Mouse (Mus musculus): Measurements from ENCODE around the gene Tnfsf14. TPM values are rescaled to one million over a fixed set of nuclear protein-coding genes. Genes with fewer than 3 reads are reported as not detected.

Gene Tnfsf14
- polyA plus RNA-seq (2011; ENCODE audit: insufficient read depth, insufficient read length, low replicate concordance, missing spikeins) = 7.0 and 12.8 TPM in 2 replicates

- WGBS = 1% methylated on average over 11 of the region's 11 CpGs
- peak within 1 kb of the TSS; percentile 94 for H3K27ac ChIP-seq (ENCODE audit: control insufficient read depth, insufficient read depth, low read depth, low read length, poor library complexity)
- TF ChIP-seq CTCF (IDR thresholded peaks at IDR 0.05; ENCODE audit: control insufficient read depth, insufficient read depth, low read length) (no peak), POLR2A (IDR thresholded peaks at IDR 0.05; ENCODE audit: borderline replicate concordance, control insufficient read depth, low read depth, low read length) (no peak)
- H3K4me1 ChIP-seq (ENCODE audit: control insufficient read depth, insufficient read depth, low read length) = peaks cover 13% of the 10 kb centered on the region
- H3K4me3 ChIP-seq (replicated peaks; ENCODE audit: control insufficient read depth, low read depth, low read length) = peak within 1 kb of the TSS; percentile 85
Observed at GRCm38 (mm10) chr17:57194041-57194507, at the start of gene Tnfsf14. Tnfsf14 (minus strand) TSS chr17:57194177.

GRCm38 (mm10) chr17:57237181-57237580 is 43.2 kb upstream of the Tnfsf14 start:
- no peaks in the 10 kb centered on the region for H3K4me1 ChIP-seq (ENCODE audit: control insufficient read depth, insufficient read depth, low read length)
- H3K4me3 ChIP-seq (replicated peaks; ENCODE audit: control insufficient read depth, low read depth, low read length) = no peak overlapping the region
- 93% methylated on average over 9 of the region's 9 CpGs for WGBS
- TF ChIP-seq CTCF (IDR thresholded peaks at IDR 0.05; ENCODE audit: control insufficient read depth, insufficient read depth, low read length) (no peak), POLR2A (IDR thresholded peaks at IDR 0.05; ENCODE audit: borderline replicate concordance, control insufficient read depth, low read depth, low read length) (no peak)
- no peak overlapping the region for H3K27ac ChIP-seq (ENCODE audit: control insufficient read depth, insufficient read depth, low read depth, low read length, poor library complexity)

GRCm38 (mm10) chr17:57235803-57236202 is 41.8 kb upstream of the Tnfsf14 start:
- Histone ChIP-seq H3K27ac (ENCODE audit: control insufficient read depth, insufficient read depth, low read depth, low read length, poor library complexity) (no peak overlapping the region), H3K4me3 (replicated peaks; ENCODE audit: control insufficient read depth, low read depth, low read length) (no peak overlapping the region), H3K4me1 (ENCODE audit: control insufficient read depth, insufficient read depth, low read length) (no peaks in the 10 kb centered on the region; the same call in 1 of the 2 replicates)
- WGBS = 85% methylated on average over 5 of the region's 5 CpGs
- TF ChIP-seq CTCF (IDR thresholded peaks at IDR 0.05; ENCODE audit: control insufficient read depth, insufficient read depth, low read length) (no peak), POLR2A (IDR thresholded peaks at IDR 0.05; ENCODE audit: borderline replicate concordance, control insufficient read depth, low read depth, low read length) (no peak)

DNA sequence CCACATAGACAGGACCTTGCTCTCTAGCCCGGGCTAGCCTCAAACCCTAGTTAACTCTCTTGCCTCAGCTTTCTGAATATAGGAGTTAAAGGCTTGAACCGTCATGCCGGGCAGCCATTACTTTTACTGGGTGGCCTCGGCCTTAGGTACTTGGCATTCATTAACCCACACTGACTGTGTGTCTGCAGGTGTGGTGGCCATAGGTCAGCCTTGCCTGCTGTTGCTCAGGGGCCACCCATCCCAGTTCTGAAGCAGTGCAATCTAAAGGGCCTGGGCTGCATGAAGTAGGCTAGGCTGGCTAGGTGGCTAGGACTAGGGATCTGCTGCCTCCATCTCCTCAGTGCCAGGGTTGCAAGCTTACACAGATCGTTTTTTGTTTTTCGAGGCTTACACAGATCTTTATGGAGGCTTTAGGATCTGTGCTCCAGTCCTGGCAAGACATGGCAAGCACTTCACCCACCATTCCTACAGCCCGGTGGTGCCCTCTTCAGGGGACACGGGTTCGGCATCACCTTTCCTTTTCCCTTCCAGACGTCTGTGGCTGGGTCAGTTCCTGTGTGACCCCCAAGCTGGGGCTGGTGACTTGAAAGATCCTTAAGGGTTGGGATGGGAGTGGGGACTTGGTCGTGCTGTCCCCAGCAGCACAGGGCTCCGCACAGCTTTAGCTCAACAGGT is 40.4 kb upstream of the Tnfsf14 start:
- WGBS = 82% methylated on average over 12 of the region's 12 CpGs
- peaks cover 5% of the 10 kb centered on the region for H3K4me1 ChIP-seq (ENCODE audit: control insufficient read depth, insufficient read depth, low read length)
- no peak overlapping the region for H3K4me3 ChIP-seq (replicated peaks; ENCODE audit: control insufficient read depth, low read depth, low read length)
- no peak for TF ChIP-seq POLR2A (IDR thresholded peaks at IDR 0.05; ENCODE audit: borderline replicate concordance, control insufficient read depth, low read depth, low read length)
- no peak for TF ChIP-seq CTCF (IDR thresholded peaks at IDR 0.05; ENCODE audit: control insufficient read depth, insufficient read depth, low read length)
- H3K27ac ChIP-seq (ENCODE audit: control insufficient read depth, insufficient read depth, low read depth, low read length, poor library complexity) = no peak overlapping the region

DNA sequence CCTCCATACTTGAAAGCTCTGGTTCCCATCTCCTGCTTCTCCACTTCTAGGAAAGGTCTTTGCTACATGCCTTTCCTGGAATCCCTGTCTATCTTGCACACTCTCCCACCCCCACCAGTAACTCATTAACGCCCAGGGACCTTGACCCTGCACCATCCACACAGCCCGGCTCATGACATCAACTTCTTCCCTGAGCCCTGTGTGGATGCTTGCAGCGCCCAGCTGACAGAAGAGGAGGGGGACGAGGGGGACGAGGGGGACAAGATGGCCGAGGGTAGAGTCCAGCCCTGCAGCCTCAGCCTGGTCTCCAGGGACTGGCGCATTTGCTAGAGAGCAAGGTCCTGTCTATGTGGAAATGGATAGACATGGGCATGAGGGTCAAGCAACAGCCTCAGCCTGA is 39.1 kb upstream of the Tnfsf14 start:
- H3K4me1 ChIP-seq (ENCODE audit: control insufficient read depth, insufficient read depth, low read length) = peaks cover 7% of the 10 kb centered on the region
- H3K4me3 ChIP-seq (replicated peaks; ENCODE audit: control insufficient read depth, low read depth, low read length) = no peak overlapping the region
- H3K27ac ChIP-seq (ENCODE audit: control insufficient read depth, insufficient read depth, low read depth, low read length, poor library complexity) = no peak overlapping the region
- no peak for TF ChIP-seq POLR2A (IDR thresholded peaks at IDR 0.05; ENCODE audit: borderline replicate concordance, control insufficient read depth, low read depth, low read length)
- TF ChIP-seq CTCF (IDR thresholded peaks at IDR 0.05; ENCODE audit: control insufficient read depth, insufficient read depth, low read length) = no peak
- 63% methylated on average over 7 of the region's 7 CpGs for WGBS

DNA sequence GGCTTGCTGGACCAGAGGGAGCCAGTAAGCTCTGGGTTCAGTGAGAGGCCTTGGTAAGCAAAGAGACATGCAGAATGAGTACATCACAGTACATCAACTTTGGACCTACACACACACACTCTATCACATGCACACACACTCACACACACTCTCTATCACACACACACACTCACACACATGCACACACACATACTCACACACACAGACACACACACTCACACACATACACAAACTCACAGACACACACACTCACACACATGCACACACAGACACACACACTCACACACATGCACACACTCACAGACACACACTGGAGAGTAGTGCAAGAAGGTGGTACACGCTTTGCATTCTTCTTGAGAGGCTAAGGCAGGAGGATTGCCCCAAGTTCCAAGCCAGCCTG is 38.2 kb upstream of the Tnfsf14 start:
- WGBS = 85% methylated on average over 1 of the region's 1 CpGs
- H3K27ac ChIP-seq (ENCODE audit: control insufficient read depth, insufficient read depth, low read depth, low read length, poor library complexity) = no peak overlapping the region
- TF ChIP-seq CTCF (IDR thresholded peaks at IDR 0.05; ENCODE audit: control insufficient read depth, insufficient read depth, low read length) (no peak), POLR2A (IDR thresholded peaks at IDR 0.05; ENCODE audit: borderline replicate concordance, control insufficient read depth, low read depth, low read length) (no peak)

DNA sequence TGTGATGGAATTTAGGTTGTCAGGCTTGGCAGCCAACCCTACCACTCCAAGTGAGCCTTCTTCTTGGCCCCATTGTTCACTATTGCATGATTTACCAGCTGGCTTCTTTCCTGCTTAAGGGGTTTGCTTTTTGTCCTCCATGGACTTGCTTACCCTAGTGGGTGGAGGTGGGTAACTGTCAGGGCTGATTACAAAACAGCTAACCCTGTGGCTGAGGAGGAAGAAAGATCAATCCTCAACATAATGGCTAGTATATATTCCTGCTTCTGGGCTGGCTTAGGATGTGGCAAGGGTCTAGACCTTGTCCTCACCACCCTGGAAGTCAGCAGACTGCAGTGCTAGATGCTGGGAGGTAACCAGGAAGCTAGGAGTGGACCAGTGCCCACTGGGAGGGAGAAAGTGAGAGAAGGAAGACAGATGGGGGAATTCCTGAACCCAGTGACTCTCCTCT is 37.4 kb upstream of the Tnfsf14 start:
- no peak for TF ChIP-seq CTCF (IDR thresholded peaks at IDR 0.05; ENCODE audit: control insufficient read depth, insufficient read depth, low read length)
- no peak for TF ChIP-seq POLR2A (IDR thresholded peaks at IDR 0.05; ENCODE audit: borderline replicate concordance, control insufficient read depth, low read depth, low read length)
- Histone ChIP-seq H3K4me1 (ENCODE audit: control insufficient read depth, insufficient read depth, low read length) (peaks cover 9% of the 10 kb centered on the region), H3K27ac (ENCODE audit: control insufficient read depth, insufficient read depth, low read depth, low read length, poor library complexity) (peak overlapping the region; percentile 7; the same call in 1 of the 2 replicates), H3K4me3 (replicated peaks; ENCODE audit: control insufficient read depth, low read depth, low read length) (no peak overlapping the region)

More for the DNA sequence above, 38.2 kb upstream of the Tnfsf14 start:
- Histone ChIP-seq H3K4me3 (replicated peaks; ENCODE audit: control insufficient read depth, low read depth, low read length) (no peak overlapping the region), H3K4me1 (ENCODE audit: control insufficient read depth, insufficient read depth, low read length) (peaks cover 7% of the 10 kb centered on the region)

GRCm38 (mm10) chr17:57230728-57231125 is 36.8 kb upstream of the Tnfsf14 start:
- peaks cover 9% of the 10 kb centered on the region for H3K4me1 ChIP-seq (ENCODE audit: control insufficient read depth, insufficient read depth, low read length)
- TF ChIP-seq POLR2A (IDR thresholded peaks at IDR 0.05; ENCODE audit: borderline replicate concordance, control insufficient read depth, low read depth, low read length) = no peak
- TF ChIP-seq CTCF (IDR thresholded peaks at IDR 0.05; ENCODE audit: control insufficient read depth, insufficient read depth, low read length) = no peak
- no peak overlapping the region for H3K4me3 ChIP-seq (replicated peaks; ENCODE audit: control insufficient read depth, low read depth, low read length)
- peak overlapping the region; percentile 31; the same call in 1 of the 2 replicates for H3K27ac ChIP-seq (ENCODE audit: control insufficient read depth, insufficient read depth, low read depth, low read length, poor library complexity)
- 25% methylated on average over 6 of the region's 6 CpGs for WGBS

Measured in bone marrow, adult 2 months (tissue).